Mouse (Mus musculus) lung, embryonic 14.5 days (tissue): ENCODE data around the gene Klra3. TPM values are rescaled to one million over a fixed set of nuclear protein-coding genes. Genes with fewer than 3 reads are reported as not detected.
"Not testable (repeated sequence)": the region's sequence is repeated elsewhere in the genome, so short reads cannot be mapped to it uniquely, and the experiment has no call there.

ENCODE experiments used
- ATAC-seq: fragments of 200-750 bp; cut with Nextera tagmentation; 2 replicates; pipeline ENCODE4 v1.8.0; 2017; ENCODE audit warnings: mild to moderate bottlenecking, moderate TSS enrichment, moderate library complexity; ENCODE audit not compliant: insufficient read depth
- DNase-seq: peaks from one replicate; pipeline ENCODE4 v3.0.0-alpha.2; 2015
- H3K27ac ChIP-seq: fragments of 300-500 bp; sonication (generic); 2 replicates; pipeline ENCODE4 v1.5.1; 2014; ENCODE audit warnings: low read depth, mild to moderate bottlenecking, moderate library complexity
- H3K27me3 ChIP-seq: fragments of 300-500 bp; sonication (generic); 2 replicates; pipeline ENCODE4 v1.6.1; 2014; ENCODE audit warnings: low read length, control low read depth; ENCODE audit not compliant: insufficient read depth
- H3K36me3 ChIP-seq: fragments of 300-500 bp; sonication (generic); 2 replicates; pipeline ENCODE4 v1.6.1; 2014; ENCODE audit warnings: control low read depth; ENCODE audit not compliant: insufficient read depth
- H3K4me1 ChIP-seq: fragments of 300-500 bp; sonication (generic); 2 replicates; pipeline ENCODE4 v1.6.1; 2014; ENCODE audit warnings: antibody characterized with exemption, control low read depth; ENCODE audit not compliant: insufficient read depth
- H3K4me2 ChIP-seq: fragments of 300-500 bp; sonication (generic); 2 replicates; pipeline ENCODE4 v1.6.1; 2014; ENCODE audit warnings: mild to moderate bottlenecking
- H3K4me3 ChIP-seq: fragments of 300-500 bp; sonication (generic); 2 replicates; pipeline ENCODE4 v1.5.1; 2014; ENCODE audit warnings: low read depth, low read length
- H3K9ac ChIP-seq: fragments of 300-500 bp; sonication (generic); 2 replicates; pipeline ENCODE4 v1.6.1; 2014
- H3K9me3 ChIP-seq: fragments of 300-500 bp; sonication (generic); 2 replicates; pipeline ENCODE4 v1.6.1; 2016; ENCODE audit warnings: low read depth, low read length, control low read depth
- CTCF ChIP-seq: IDR thresholded peaks from 2 replicates; pipeline ENCODE4 v1.5.1; 2016; ENCODE audit warnings: antibody characterized with exemption, low read depth
- WGBS: fragments of 180-500 bp; shearing (Covaris S2); extraction: QIAGEN DNeasy Blood & Tissue Kit; methylation state at CpG from one replicate; pipeline ENCODE4 v1.1.7; 2014; 5-methylcytosine and 5-hydroxymethylcytosine counted together
- polyA plus RNA-seq: library from polyadenylated mRNA; unstranded; fragments of >200 nt; fragmentation: Nextera tagmentation; extraction: Ambion mirVana; gene quantifications from 2 replicates; pipeline ENCODE4 v1.2.1, GENCODE M21; 2014

Gene Klra3
- polyA plus RNA-seq, result not detected in 2 replicates

DNA sequence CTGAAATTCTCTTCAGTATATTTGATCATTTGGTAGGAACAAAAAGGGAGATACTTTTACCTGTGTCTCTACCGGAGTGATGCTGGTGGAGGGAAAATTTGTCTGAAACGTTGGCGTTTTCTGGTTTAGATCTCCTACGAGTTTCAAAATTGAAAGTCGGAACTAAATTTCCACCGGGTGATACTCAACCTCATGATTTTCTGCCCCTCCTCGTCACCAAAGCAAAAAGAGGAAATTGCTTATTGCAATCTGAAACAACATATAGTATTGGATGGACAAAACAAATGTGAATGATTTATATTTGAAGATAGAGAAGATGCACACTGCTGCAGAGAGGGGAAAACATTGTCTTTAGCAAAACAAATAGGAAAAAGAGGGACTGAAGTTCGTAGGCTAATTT is at the start of gene Klra3:
Klra3 (minus strand) TSS at position 164 of the 400 bp plus-strand sequence.
- no peak within 1 kb of the TSS for H3K9ac ChIP-seq
- no peaks in the 10 kb centered on the region for H3K4me1 ChIP-seq
- DNase-seq (no peak), ATAC-seq (no peak)
- TF ChIP-seq CTCF, result no peak
- H3K27ac ChIP-seq, result no peak within 1 kb of the TSS
- H3K9me3 ChIP-seq, result no peaks in the 10 kb centered on the region
- no peak within 1 kb of the TSS for H3K4me2 ChIP-seq
- WGBS, result 73% methylated on average over 8 of the region's 8 CpGs
- no peak within 1 kb of the TSS for H3K4me3 ChIP-seq
- H3K36me3 ChIP-seq, result no peaks in the 10 kb centered on the region
- no peaks in the 10 kb centered on the region for H3K27me3 ChIP-seq

DNA sequence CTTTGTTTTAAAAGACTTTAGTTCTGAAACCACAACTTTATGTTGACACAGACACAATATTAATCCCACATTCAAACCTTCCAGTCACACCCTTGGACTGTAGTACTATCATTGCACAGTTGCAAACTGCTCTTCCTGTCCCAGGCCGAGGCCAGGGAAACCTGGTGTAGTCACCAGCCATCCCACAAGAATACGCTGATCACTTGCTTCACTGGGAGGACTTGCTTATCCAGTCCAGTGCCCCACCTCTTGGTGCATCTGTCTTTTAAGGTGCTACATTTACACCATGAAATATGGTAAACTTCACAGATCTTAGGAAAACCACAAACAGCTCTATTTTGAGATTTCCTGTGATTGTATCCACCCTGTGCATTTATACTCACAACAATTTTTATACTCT is 49.4 kb upstream of the Klra3 start, which contains the start of gene Klra1:
Klra1 (minus strand) TSS at position 125 of the 400 bp plus-strand sequence.
- no peak within 1 kb of the TSS for H3K4me3 ChIP-seq
- DNase-seq (no peak), ATAC-seq (no peak)
- H3K4me2 ChIP-seq, result no peak within 1 kb of the TSS
- H3K9ac ChIP-seq, result no peak within 1 kb of the TSS
- H3K27ac ChIP-seq, result no peak within 1 kb of the TSS
- H3K4me1 ChIP-seq, result no peaks in the 10 kb centered on the region
- no peaks in the 10 kb centered on the region for H3K36me3 ChIP-seq
- no peaks in the 10 kb centered on the region for H3K27me3 ChIP-seq
- TF ChIP-seq CTCF, result no peak
- no peaks in the 10 kb centered on the region for H3K9me3 ChIP-seq
- 81% methylated on average over 2 of the region's 2 CpGs for WGBS

DNA sequence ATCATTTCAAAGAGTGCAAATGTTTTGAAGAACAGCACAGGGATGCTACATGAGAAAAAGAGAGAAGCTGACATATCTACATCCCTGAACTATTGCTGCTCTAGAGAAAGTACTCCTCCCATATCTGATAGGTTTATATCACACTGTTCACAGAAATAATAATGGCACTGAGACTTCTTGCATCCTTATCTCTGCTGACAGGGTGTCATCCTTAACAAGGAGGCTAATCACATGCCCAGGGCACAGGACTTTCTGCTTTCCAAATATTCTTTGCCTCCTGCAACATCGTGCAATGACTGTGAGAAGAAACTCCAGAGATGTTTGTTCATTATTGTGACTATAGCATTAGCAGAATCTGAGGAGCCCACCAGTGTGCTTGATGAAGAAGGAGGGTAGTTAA is 48.4 kb upstream of the Klra3 start:
- H3K4me2 ChIP-seq, result no peak overlapping the region

DNA sequence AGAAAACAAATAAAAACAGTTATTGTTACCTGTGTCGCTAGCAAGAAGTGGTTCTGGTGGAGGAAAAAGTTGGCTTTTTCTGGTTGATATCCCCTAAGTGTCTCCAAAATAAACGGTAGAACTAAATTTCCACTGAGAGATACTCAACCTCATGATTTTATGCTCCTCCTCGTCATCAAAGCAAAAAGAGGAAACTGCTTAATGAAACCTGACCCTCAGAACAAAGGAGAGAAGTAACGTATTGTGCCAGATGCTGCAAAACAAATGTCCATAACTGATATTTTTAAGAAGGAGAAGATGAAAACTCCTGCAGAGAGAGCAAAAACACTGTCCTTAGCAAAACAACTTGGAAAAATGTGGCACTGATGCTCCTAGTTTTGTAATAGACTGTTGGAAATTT is 45.0 kb upstream of the Klra3 start:
- WGBS, result 73% methylated on average over 4 of the region's 4 CpGs
- H3K9me3 ChIP-seq, result no peaks in the 10 kb centered on the region
- no peaks in the 10 kb centered on the region for H3K36me3 ChIP-seq
- no peak overlapping the region for H3K4me2 ChIP-seq
- H3K4me3 ChIP-seq, result no peak overlapping the region
- no peak overlapping the region for H3K9ac ChIP-seq
- H3K4me1 ChIP-seq, result no peaks in the 10 kb centered on the region
- no peak for ATAC-seq
- H3K27ac ChIP-seq, result no peak overlapping the region
- TF ChIP-seq CTCF, result no peak
- no peaks in the 10 kb centered on the region for H3K27me3 ChIP-seq
- DNase-seq, result no peak

More for the DNA sequence above, 48.4 kb upstream of the Klra3 start:
- 52% methylated on average over 1 of the region's 1 CpGs for WGBS
- ATAC-seq, result no peak
- TF ChIP-seq CTCF, result no peak
- Histone ChIP-seq H3K4me3 (no peak overlapping the region), H3K36me3 (no peaks in the 10 kb centered on the region), H3K9me3 (no peaks in the 10 kb centered on the region), H3K27ac (no peak overlapping the region), H3K9ac (no peak overlapping the region), H3K27me3 (no peaks in the 10 kb centered on the region), H3K4me1 (no peaks in the 10 kb centered on the region)
- no peak for DNase-seq

DNA sequence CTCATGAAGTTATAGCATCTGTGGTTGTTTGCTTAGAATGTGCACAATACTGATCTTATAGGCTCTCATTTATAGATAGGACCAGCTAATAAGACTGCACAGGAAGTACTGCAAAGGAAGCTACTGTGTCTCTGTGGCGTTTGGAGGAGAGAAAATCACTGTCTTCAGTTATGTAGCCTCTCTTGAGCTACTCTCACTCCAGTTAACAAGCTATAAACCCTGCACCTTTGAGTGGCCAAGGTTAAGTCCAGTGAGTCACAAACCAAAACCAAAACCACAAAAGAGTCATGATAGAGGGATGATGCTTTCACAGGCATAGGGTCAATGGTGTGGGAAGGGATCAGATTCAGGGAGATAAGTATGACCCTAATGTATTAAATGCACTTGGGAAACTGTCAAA is 8.0 kb upstream of the Klra3 start:
- not testable (repeated sequence) for H3K9ac ChIP-seq, H3K27ac ChIP-seq, H3K4me1 ChIP-seq, DNase-seq, ATAC-seq, H3K27me3 ChIP-seq, H3K9me3 ChIP-seq, H3K4me2 ChIP-seq, H3K36me3 ChIP-seq, H3K4me3 ChIP-seq
- WGBS, result 38% methylated on average over 1 of the region's 1 CpGs

DNA sequence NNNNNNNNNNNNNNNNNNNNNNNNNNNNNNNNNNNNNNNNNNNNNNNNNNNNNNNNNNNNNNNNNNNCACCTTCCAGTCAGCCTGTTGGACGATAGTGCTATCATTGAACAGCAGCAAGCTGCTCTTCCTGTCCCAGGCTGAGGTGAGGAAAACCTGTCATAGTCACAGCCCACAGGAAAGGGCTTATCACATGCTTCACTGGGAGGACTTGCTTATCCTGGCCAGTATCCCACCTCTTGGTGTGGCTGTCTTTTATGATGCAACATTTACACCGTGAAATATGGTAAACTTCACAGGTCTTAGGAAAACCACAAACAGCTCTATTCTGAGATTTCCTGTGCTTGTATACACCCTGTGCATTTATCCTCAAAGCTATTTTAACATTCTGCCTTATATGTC is 4.6 kb upstream of the Klra3 start:
- H3K4me2 ChIP-seq, H3K4me1 ChIP-seq, H3K27ac ChIP-seq, H3K4me3 ChIP-seq, H3K27me3 ChIP-seq, H3K9me3 ChIP-seq, DNase-seq, H3K9ac ChIP-seq, H3K36me3 ChIP-seq, ATAC-seq: not testable (repeated sequence)
- WGBS, result 78% methylated on average over 2 of the region's 2 CpGs

DNA sequence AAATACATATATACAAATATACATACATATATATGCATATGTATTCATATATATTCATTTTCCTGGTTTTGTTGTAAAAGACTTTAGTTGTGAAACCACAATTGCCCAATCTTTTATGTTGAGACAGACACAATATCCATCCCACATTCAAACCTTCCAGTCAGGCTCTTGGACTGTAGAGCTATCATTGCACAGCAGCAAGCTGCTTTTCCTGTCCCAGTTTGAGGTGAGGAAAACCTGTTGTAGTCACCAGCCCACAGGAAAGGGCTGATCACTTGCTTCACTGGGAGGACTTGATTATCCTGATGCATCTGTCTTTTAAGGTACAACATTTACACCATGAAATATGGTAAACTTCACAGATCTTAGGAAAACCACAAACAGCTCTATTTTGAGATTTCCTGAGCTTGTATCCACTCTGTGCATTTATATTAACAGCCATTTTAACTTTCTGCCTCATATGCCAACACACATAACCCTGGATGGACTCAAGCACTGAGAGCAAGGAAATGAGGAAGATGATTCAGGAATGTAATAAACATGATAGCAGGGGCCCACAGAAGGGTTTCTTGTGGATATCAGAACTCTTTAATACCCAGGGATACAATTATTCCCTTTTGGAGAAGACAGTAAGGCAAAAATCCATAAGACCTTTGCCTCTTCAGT is 49.3 kb downstream of the Klra3 start:
- Histone ChIP-seq H3K4me3 (no peak overlapping the region), H3K9me3 (no peaks in the 10 kb centered on the region), H3K36me3 (no peaks in the 10 kb centered on the region), H3K9ac (no peak overlapping the region), H3K4me2 (no peak overlapping the region), H3K27ac (no peak overlapping the region), H3K4me1 (no peaks in the 10 kb centered on the region), H3K27me3 (no peaks in the 10 kb centered on the region)
- no peak for TF ChIP-seq CTCF
- DNase-seq (no peak), ATAC-seq (no peak)

DNA sequence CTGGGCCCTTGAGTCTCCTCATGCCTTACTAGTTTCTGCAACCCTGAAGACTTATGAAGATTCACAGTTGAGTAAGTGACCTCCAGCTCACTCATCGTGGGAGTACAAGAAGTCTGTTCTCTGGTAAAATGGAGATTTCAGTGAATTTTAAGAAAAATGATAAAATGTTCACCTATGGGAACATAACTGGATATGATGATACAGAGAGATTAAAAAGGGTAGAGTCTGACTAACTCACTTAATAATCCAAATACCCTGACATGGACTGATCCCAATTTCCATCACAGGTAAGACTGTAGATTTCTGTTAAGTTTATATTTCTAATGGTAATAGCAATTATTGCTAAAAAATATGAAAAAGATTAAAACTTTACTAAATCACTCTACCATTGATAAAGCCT is 55.5 kb downstream of the Klra3 start, which contains the start of gene Klra10:
Klra10 (minus strand) TSS at position 101 of the 400 bp plus-strand sequence.
- not testable (repeated sequence) for DNase-seq, H3K27me3 ChIP-seq, H3K27ac ChIP-seq, ATAC-seq, H3K4me1 ChIP-seq, H3K4me2 ChIP-seq, H3K9me3 ChIP-seq, H3K36me3 ChIP-seq, H3K4me3 ChIP-seq, H3K9ac ChIP-seq
- WGBS, result 63% methylated on average over 1 of the region's 1 CpGs

Other genes with a start within 250 kb of the Klra3 start
- not detected in 2 replicates for gene Klra8, start 207.7 kb downstream of the Klra3 start, polyA plus RNA-seq
- not detected in 2 replicates for gene Klra9, start 144.5 kb downstream of the Klra3 start, polyA plus RNA-seq
- gene Klra7, start 104.3 kb downstream of the Klra3 start, polyA plus RNA-seq, result not detected in 2 replicates
- gene Klra10, start 55.6 kb downstream of the Klra3 start, polyA plus RNA-seq, result not detected in 2 replicates
- not detected in 2 replicates for gene Klra1, start 49.3 kb upstream of the Klra3 start, polyA plus RNA-seq